Mouse (Mus musculus): ENCODE results near the gene 4933424G06Rik. TPM values are rescaled to one million over a fixed set of nuclear protein-coding genes. Genes with fewer than 3 reads are reported as not detected.

Gene 4933424G06Rik
- polyA plus RNA-seq, 1 experiment from 2014 or later: not detected

GRCm38 (mm10) chr1:36683810-36684467 lies 26.0 kb upstream of the 4933424G06Rik start:
- H3K27ac ChIP-seq: peak overlapping the region; percentile 59
- no peaks in the 10 kb centered on the region for H3K36me3 ChIP-seq
- H3K9me3 ChIP-seq (replicated peaks): no peaks in the 10 kb centered on the region
- 10% methylated on average over 13 of the region's 13 CpGs for WGBS
- peak; percentile 83 for ATAC-seq (replicated peaks; ENCODE audit: low FRiP score)
- H3K4me3 ChIP-seq (replicated peaks): no peak overlapping the region
- H3K4me2 ChIP-seq: no peak overlapping the region
- H3K27me3 ChIP-seq: no peaks in the 10 kb centered on the region
- H3K9ac ChIP-seq: no peak overlapping the region
- 0 out of 2 replicates have a peak, but pooled peaks cover 11% of the 10 kb centered on the region for H3K4me1 ChIP-seq

GRCm38 (mm10) chr1:36690671-36691235 lies 19.2 kb upstream of the 4933424G06Rik start:
- Histone ChIP-seq H3K4me3 (replicated peaks) (peak overlapping the region; percentile 77), H3K9me3 (replicated peaks) (no peaks in the 10 kb centered on the region), H3K36me3 (peaks cover 31% of the 10 kb centered on the region), H3K9ac (peak overlapping the region; percentile 9; the same call in 1 of the 2 replicates), H3K27me3 (no peaks in the 10 kb centered on the region), H3K27ac (peak overlapping the region; percentile 28; the same call in 1 of the 2 replicates), H3K4me1 (peaks cover 16% of the 10 kb centered on the region), H3K4me2 (peak overlapping the region; percentile 74)
- 55% methylated on average over 11 of the region's 11 CpGs for WGBS
- ATAC-seq (replicated peaks; ENCODE audit: low FRiP score): peak; percentile 50

- Histone ChIP-seq H3K9ac (peak within 1 kb of the TSS; percentile 81), H3K36me3 (peaks cover 31% of the 10 kb centered on the region), H3K4me2 (peak within 1 kb of the TSS; percentile 74), H3K4me1 (peaks cover 16% of the 10 kb centered on the region), H3K4me3 (replicated peaks) (peak within 1 kb of the TSS; percentile 77), H3K27me3 (no peaks in the 10 kb centered on the region), H3K27ac (peak within 1 kb of the TSS; percentile 67), H3K9me3 (replicated peaks) (no peaks in the 10 kb centered on the region)
- peak; percentile 96 for ATAC-seq (replicated peaks; ENCODE audit: low FRiP score)
- WGBS: under 1% methylated on average over 68 of the region's 68 CpGs
Observed at GRCm38 (mm10) chr1:36691271-36692155, 18.4 kb upstream of the 4933424G06Rik start, which contains the start of gene Cox5b. TSS of gene Cox5b (plus strand) at chr1:36691449.

- Histone ChIP-seq H3K4me1 (peaks cover 16% of the 10 kb centered on the region), H3K27me3 (no peaks in the 10 kb centered on the region), H3K27ac (no peak overlapping the region), H3K9ac (no peak overlapping the region), H3K4me2 (no peak overlapping the region), H3K9me3 (replicated peaks) (no peaks in the 10 kb centered on the region), H3K36me3 (peaks cover 49% of the 10 kb centered on the region), H3K4me3 (replicated peaks) (no peak overlapping the region)
- WGBS: 88% methylated on average over 6 of the region's 6 CpGs
- no peak for ATAC-seq (replicated peaks; ENCODE audit: low FRiP score)
Observed at GRCm38 (mm10) chr1:36694871-36695270, 15.1 kb upstream of the 4933424G06Rik start.

GRCm38 (mm10) chr1:36696411-36696810 lies 13.5 kb upstream of the 4933424G06Rik start:
- no peaks in the 10 kb centered on the region for H3K27me3 ChIP-seq
- H3K4me3 ChIP-seq (replicated peaks): no peak overlapping the region
- H3K9ac ChIP-seq: no peak overlapping the region
- H3K36me3 ChIP-seq: peaks cover 64% of the 10 kb centered on the region
- no peak overlapping the region for H3K27ac ChIP-seq
- no peak for ATAC-seq (replicated peaks; ENCODE audit: low FRiP score)
- peaks cover 10% of the 10 kb centered on the region for H3K4me1 ChIP-seq
- H3K4me2 ChIP-seq: no peak overlapping the region
- H3K9me3 ChIP-seq (replicated peaks): no peaks in the 10 kb centered on the region
- WGBS: 61% methylated on average over 6 of the region's 6 CpGs

- H3K36me3 ChIP-seq: peaks cover 70% of the 10 kb centered on the region
- no peak overlapping the region for H3K4me3 ChIP-seq (replicated peaks)
- peaks cover 9% of the 10 kb centered on the region for H3K4me1 ChIP-seq
- WGBS: 52% methylated on average over 5 of the region's 5 CpGs
- no peaks in the 10 kb centered on the region for H3K27me3 ChIP-seq
- H3K9me3 ChIP-seq (replicated peaks): no peaks in the 10 kb centered on the region
- no peak overlapping the region for H3K4me2 ChIP-seq
- ATAC-seq (replicated peaks; ENCODE audit: low FRiP score): no peak
- H3K9ac ChIP-seq: no peak overlapping the region
- H3K27ac ChIP-seq: no peak overlapping the region
Observed at GRCm38 (mm10) chr1:36697030-36697429, 12.9 kb upstream of the 4933424G06Rik start.

- Histone ChIP-seq H3K9me3 (replicated peaks) (no peaks in the 10 kb centered on the region), H3K9ac (no peak overlapping the region), H3K36me3 (peaks cover 57% of the 10 kb centered on the region), H3K4me2 (no peak overlapping the region), H3K27me3 (no peaks in the 10 kb centered on the region), H3K4me1 (peaks cover 26% of the 10 kb centered on the region), H3K27ac (no peak overlapping the region), H3K4me3 (replicated peaks) (no peak overlapping the region)
- no peak for ATAC-seq (replicated peaks; ENCODE audit: low FRiP score)
- 84% methylated on average over 2 of the region's 2 CpGs for WGBS
Observed at GRCm38 (mm10) chr1:36707166-36707565, 2.8 kb upstream of the 4933424G06Rik start.

- H3K9ac ChIP-seq: no peak overlapping the region
- H3K4me3 ChIP-seq (replicated peaks): no peak overlapping the region
- H3K27ac ChIP-seq: no peak overlapping the region
- H3K9me3 ChIP-seq (replicated peaks): no peaks in the 10 kb centered on the region
- H3K4me1 ChIP-seq: peaks cover 26% of the 10 kb centered on the region
- no peaks in the 10 kb centered on the region for H3K27me3 ChIP-seq
- ATAC-seq (replicated peaks; ENCODE audit: low FRiP score): no peak
- H3K4me2 ChIP-seq: 0 out of 2 replicates have a peak overlapping the region, but pooled peaks have one; percentile 69
- peaks cover 51% of the 10 kb centered on the region for H3K36me3 ChIP-seq
- WGBS: 74% methylated on average over 3 of the region's 3 CpGs
Observed at GRCm38 (mm10) chr1:36707797-36708196, 2.2 kb upstream of the 4933424G06Rik start.

- no peak overlapping the region for H3K27ac ChIP-seq
- no peaks in the 10 kb centered on the region for H3K9me3 ChIP-seq (replicated peaks)
- peak overlapping the region; percentile 97 for H3K4me3 ChIP-seq (replicated peaks)
- H3K36me3 ChIP-seq: peaks cover 43% of the 10 kb centered on the region
- H3K4me1 ChIP-seq: peaks cover 26% of the 10 kb centered on the region
- H3K27me3 ChIP-seq: no peaks in the 10 kb centered on the region
- peak overlapping the region; percentile 90 for H3K9ac ChIP-seq
- 72% methylated on average over 1 of the region's 1 CpGs for WGBS
- H3K4me2 ChIP-seq: peak overlapping the region; percentile 69
- no peak for ATAC-seq (replicated peaks; ENCODE audit: low FRiP score)
Observed at GRCm38 (mm10) chr1:36708626-36709025, 1.3 kb upstream of the 4933424G06Rik start.

- Histone ChIP-seq H3K4me2 (peak overlapping the region; percentile 69), H3K27ac (peak overlapping the region; percentile 93), H3K36me3 (peaks cover 36% of the 10 kb centered on the region), H3K27me3 (no peaks in the 10 kb centered on the region), H3K4me3 (replicated peaks) (peak overlapping the region; percentile 97), H3K4me1 (peaks cover 26% of the 10 kb centered on the region), H3K9ac (peak overlapping the region; percentile 90), H3K9me3 (replicated peaks) (no peaks in the 10 kb centered on the region)
- under 1% methylated on average over 33 of the region's 33 CpGs for WGBS
- peak; percentile 72 for ATAC-seq (replicated peaks; ENCODE audit: low FRiP score)
Observed at GRCm38 (mm10) chr1:36709055-36709853, 695 bp upstream of the 4933424G06Rik start.

- no peaks in the 10 kb centered on the region for H3K9me3 ChIP-seq (replicated peaks)
- no peak overlapping the region for H3K27ac ChIP-seq
- WGBS: 97% methylated on average over 2 of the region's 2 CpGs
- no peak overlapping the region for H3K4me2 ChIP-seq
- no peaks in the 10 kb centered on the region for H3K27me3 ChIP-seq
- H3K4me1 ChIP-seq: peaks cover 26% of the 10 kb centered on the region
- no peak for ATAC-seq (replicated peaks; ENCODE audit: low FRiP score)
- peaks cover 18% of the 10 kb centered on the region for H3K36me3 ChIP-seq
- H3K9ac ChIP-seq: no peak overlapping the region
- no peak overlapping the region for H3K4me3 ChIP-seq (replicated peaks)
Observed at GRCm38 (mm10) chr1:36711104-36711503, 1.2 kb downstream of the 4933424G06Rik start.
